Mouse (Mus musculus): ENCODE data around the gene Ing1. TPM values are rescaled to one million over a fixed set of nuclear protein-coding genes. Genes with fewer than 3 reads are reported as not detected.

Ing1 gene
- polyA plus RNA-seq, 1 experiment from 2014 or later, result 41.6 TPM

GRCm38 (mm10) chr8:11517366-11518055 is 37.9 kb upstream of the Ing1 start:
- no peaks in the 10 kb centered on the region for H3K9me3 ChIP-seq (ENCODE audit: control insufficient read depth, low read length)
- peaks cover 9% of the 10 kb centered on the region; the same call in 1 of the 2 replicates for H3K36me3 ChIP-seq (ENCODE audit: control insufficient read depth, insufficient read depth, low read length)
- no peak overlapping the region for H3K4me2 ChIP-seq (replicated peaks; ENCODE audit: low read depth, low read length)
- 89% methylated on average over 16 of the region's 16 CpGs for WGBS
- no peak for DNase-seq (ENCODE audit: low spot score)
- H3K27ac ChIP-seq (ENCODE audit: low read depth, low read length), result no peak overlapping the region
- ATAC-seq (ENCODE audit: low FRiP score), result no peak
- H3K27me3 ChIP-seq (ENCODE audit: control insufficient read depth, insufficient read depth, low read length), result no peaks in the 10 kb centered on the region
- H3K4me1 ChIP-seq (replicated peaks; ENCODE audit: control insufficient read depth, insufficient read depth, low read length), result no peaks in the 10 kb centered on the region
- H3K4me3 ChIP-seq (ENCODE audit: low read depth, low read length), result no peak overlapping the region
- no peak overlapping the region for H3K9ac ChIP-seq (ENCODE audit: low read depth, low read length)

- Histone ChIP-seq H3K9ac (ENCODE audit: low read depth, low read length) (no peak overlapping the region), H3K4me1 (replicated peaks; ENCODE audit: control insufficient read depth, insufficient read depth, low read length) (no peaks in the 10 kb centered on the region), H3K9me3 (ENCODE audit: control insufficient read depth, low read length) (no peaks in the 10 kb centered on the region), H3K27ac (ENCODE audit: low read depth, low read length) (no peak overlapping the region), H3K4me3 (ENCODE audit: low read depth, low read length) (no peak overlapping the region), H3K36me3 (ENCODE audit: control insufficient read depth, insufficient read depth, low read length) (0 out of 2 replicates have a peak, but pooled peaks cover 5% of the 10 kb centered on the region), H3K4me2 (replicated peaks; ENCODE audit: low read depth, low read length) (no peak overlapping the region), H3K27me3 (ENCODE audit: control insufficient read depth, insufficient read depth, low read length) (no peaks in the 10 kb centered on the region)
- WGBS, result 91% methylated on average over 6 of the region's 6 CpGs
- no peak for DNase-seq (ENCODE audit: low spot score)
- no peak for ATAC-seq (ENCODE audit: low FRiP score)
Measured at GRCm38 (mm10) chr8:11518056-11518396, 37.3 kb upstream of the Ing1 start.

GRCm38 (mm10) chr8:11518676-11519075 is 36.7 kb upstream of the Ing1 start:
- H3K4me2 ChIP-seq (replicated peaks; ENCODE audit: low read depth, low read length), result no peak overlapping the region
- no peak for DNase-seq (ENCODE audit: low spot score)
- H3K27me3 ChIP-seq (ENCODE audit: control insufficient read depth, insufficient read depth, low read length), result no peaks in the 10 kb centered on the region
- WGBS, result 95% methylated on average over 11 of the region's 11 CpGs
- H3K36me3 ChIP-seq (ENCODE audit: control insufficient read depth, insufficient read depth, low read length), result 0 out of 2 replicates have a peak, but pooled peaks cover 5% of the 10 kb centered on the region
- H3K27ac ChIP-seq (ENCODE audit: low read depth, low read length), result no peak overlapping the region
- no peaks in the 10 kb centered on the region for H3K9me3 ChIP-seq (ENCODE audit: control insufficient read depth, low read length)
- H3K4me1 ChIP-seq (replicated peaks; ENCODE audit: control insufficient read depth, insufficient read depth, low read length), result no peaks in the 10 kb centered on the region
- no peak for ATAC-seq (ENCODE audit: low FRiP score)
- no peak overlapping the region for H3K9ac ChIP-seq (ENCODE audit: low read depth, low read length)
- no peak overlapping the region for H3K4me3 ChIP-seq (ENCODE audit: low read depth, low read length)

GRCm38 (mm10) chr8:11523331-11523730 is 32.0 kb upstream of the Ing1 start:
- Histone ChIP-seq H3K27ac (ENCODE audit: low read depth, low read length) (no peak overlapping the region), H3K9ac (ENCODE audit: low read depth, low read length) (no peak overlapping the region), H3K27me3 (ENCODE audit: control insufficient read depth, insufficient read depth, low read length) (no peaks in the 10 kb centered on the region), H3K4me2 (replicated peaks; ENCODE audit: low read depth, low read length) (no peak overlapping the region), H3K4me1 (replicated peaks; ENCODE audit: control insufficient read depth, insufficient read depth, low read length) (no peaks in the 10 kb centered on the region), H3K9me3 (ENCODE audit: control insufficient read depth, low read length) (no peaks in the 10 kb centered on the region), H3K36me3 (ENCODE audit: control insufficient read depth, insufficient read depth, low read length) (0 out of 2 replicates have a peak, but pooled peaks cover 2% of the 10 kb centered on the region), H3K4me3 (ENCODE audit: low read depth, low read length) (no peak overlapping the region)
- DNase-seq (ENCODE audit: low spot score), result no peak
- no peak for ATAC-seq (ENCODE audit: low FRiP score)
- WGBS, result 83% methylated on average over 3 of the region's 3 CpGs

GRCm38 (mm10) chr8:11530155-11530770 is 25.1 kb upstream of the Ing1 start:
- no peaks in the 10 kb centered on the region for H3K4me1 ChIP-seq (replicated peaks; ENCODE audit: control insufficient read depth, insufficient read depth, low read length)
- no peaks in the 10 kb centered on the region for H3K9me3 ChIP-seq (ENCODE audit: control insufficient read depth, low read length)
- ATAC-seq (ENCODE audit: low FRiP score) (no peak), DNase-seq (ENCODE audit: low spot score) (no peak)
- no peak overlapping the region for H3K4me2 ChIP-seq (replicated peaks; ENCODE audit: low read depth, low read length)
- no peak overlapping the region for H3K9ac ChIP-seq (ENCODE audit: low read depth, low read length)
- 71% methylated on average over 18 of the region's 18 CpGs for WGBS
- H3K27me3 ChIP-seq (ENCODE audit: control insufficient read depth, insufficient read depth, low read length), result no peaks in the 10 kb centered on the region
- no peaks in the 10 kb centered on the region for H3K36me3 ChIP-seq (ENCODE audit: control insufficient read depth, insufficient read depth, low read length)
- no peak overlapping the region for H3K4me3 ChIP-seq (ENCODE audit: low read depth, low read length)
- H3K27ac ChIP-seq (ENCODE audit: low read depth, low read length), result no peak overlapping the region

- no peak overlapping the region for H3K4me2 ChIP-seq (replicated peaks; ENCODE audit: low read depth, low read length)
- WGBS, result 58% methylated on average over 4 of the region's 4 CpGs
- no peaks in the 10 kb centered on the region for H3K36me3 ChIP-seq (ENCODE audit: control insufficient read depth, insufficient read depth, low read length)
- H3K27ac ChIP-seq (ENCODE audit: low read depth, low read length), result no peak overlapping the region
- no peaks in the 10 kb centered on the region for H3K27me3 ChIP-seq (ENCODE audit: control insufficient read depth, insufficient read depth, low read length)
- H3K9me3 ChIP-seq (ENCODE audit: control insufficient read depth, low read length), result no peaks in the 10 kb centered on the region
- H3K4me1 ChIP-seq (replicated peaks; ENCODE audit: control insufficient read depth, insufficient read depth, low read length), result no peaks in the 10 kb centered on the region
- no peak for DNase-seq (ENCODE audit: low spot score)
- H3K9ac ChIP-seq (ENCODE audit: low read depth, low read length), result no peak overlapping the region
- no peak for ATAC-seq (ENCODE audit: low FRiP score)
- H3K4me3 ChIP-seq (ENCODE audit: low read depth, low read length), result no peak overlapping the region
Measured at GRCm38 (mm10) chr8:11530849-11531248, 24.5 kb upstream of the Ing1 start.

GRCm38 (mm10) chr8:11534494-11534893 is 20.9 kb upstream of the Ing1 start:
- no peak for ATAC-seq (ENCODE audit: low FRiP score)
- WGBS, result 26% methylated on average over 9 of the region's 9 CpGs
- no peaks in the 10 kb centered on the region for H3K9me3 ChIP-seq (ENCODE audit: control insufficient read depth, low read length)
- H3K4me2 ChIP-seq (replicated peaks; ENCODE audit: low read depth, low read length), result no peak overlapping the region
- no peak for DNase-seq (ENCODE audit: low spot score)
- no peaks in the 10 kb centered on the region for H3K36me3 ChIP-seq (ENCODE audit: control insufficient read depth, insufficient read depth, low read length)
- H3K27me3 ChIP-seq (ENCODE audit: control insufficient read depth, insufficient read depth, low read length), result no peaks in the 10 kb centered on the region
- H3K9ac ChIP-seq (ENCODE audit: low read depth, low read length), result no peak overlapping the region
- H3K4me1 ChIP-seq (replicated peaks; ENCODE audit: control insufficient read depth, insufficient read depth, low read length), result no peaks in the 10 kb centered on the region
- H3K4me3 ChIP-seq (ENCODE audit: low read depth, low read length), result no peak overlapping the region
- H3K27ac ChIP-seq (ENCODE audit: low read depth, low read length), result no peak overlapping the region

- Histone ChIP-seq H3K4me3 (ENCODE audit: low read depth, low read length) (no peak overlapping the region), H3K9me3 (ENCODE audit: control insufficient read depth, low read length) (no peaks in the 10 kb centered on the region), H3K27ac (ENCODE audit: low read depth, low read length) (no peak overlapping the region), H3K36me3 (ENCODE audit: control insufficient read depth, insufficient read depth, low read length) (no peaks in the 10 kb centered on the region), H3K27me3 (ENCODE audit: control insufficient read depth, insufficient read depth, low read length) (no peaks in the 10 kb centered on the region), H3K4me1 (replicated peaks; ENCODE audit: control insufficient read depth, insufficient read depth, low read length) (no peaks in the 10 kb centered on the region), H3K9ac (ENCODE audit: low read depth, low read length) (no peak overlapping the region), H3K4me2 (replicated peaks; ENCODE audit: low read depth, low read length) (no peak overlapping the region)
- DNase-seq (ENCODE audit: low spot score), result no peak
- ATAC-seq (ENCODE audit: low FRiP score), result no peak
- WGBS, result 89% methylated on average over 4 of the region's 4 CpGs
Measured at GRCm38 (mm10) chr8:11539049-11539448, 16.3 kb upstream of the Ing1 start.

- H3K36me3 ChIP-seq (ENCODE audit: control insufficient read depth, insufficient read depth, low read length), result no peaks in the 10 kb centered on the region
- ATAC-seq (ENCODE audit: low FRiP score), result no peak
- no peak overlapping the region for H3K9ac ChIP-seq (ENCODE audit: low read depth, low read length)
- DNase-seq (ENCODE audit: low spot score), result no peak
- H3K27me3 ChIP-seq (ENCODE audit: control insufficient read depth, insufficient read depth, low read length), result no peaks in the 10 kb centered on the region
- H3K9me3 ChIP-seq (ENCODE audit: control insufficient read depth, low read length), result no peaks in the 10 kb centered on the region
- no peak overlapping the region for H3K27ac ChIP-seq (ENCODE audit: low read depth, low read length)
- H3K4me2 ChIP-seq (replicated peaks; ENCODE audit: low read depth, low read length), result no peak overlapping the region
- H3K4me3 ChIP-seq (ENCODE audit: low read depth, low read length), result no peak overlapping the region
- no peaks in the 10 kb centered on the region for H3K4me1 ChIP-seq (replicated peaks; ENCODE audit: control insufficient read depth, insufficient read depth, low read length)
- 97% methylated on average over 8 of the region's 8 CpGs for WGBS
Measured at GRCm38 (mm10) chr8:11540182-11540581, 15.2 kb upstream of the Ing1 start.

Measured in hindbrain, embryonic 11.5 days (tissue).